ENCODE assay signal across 10 mouse cellular contexts in genomic region chr16:10867904-10868440, GRCm38 (mm10). TPM values are rescaled to one million over a fixed set of nuclear protein-coding genes. Genes with fewer than 3 reads are reported as not detected.
DNase-seq lines count a peak whose midpoint lies in the region; ATAC-seq and TF ChIP-seq lines count a peak whose summit lies in the region.
"Had no signal": no experiment of that assay in that cellular context is flagged by ENCODE, and none has a peak within 500 bp of the region (broad histone marks: within the 10 kb centered on the region; RNA-seq: fewer than 3 reads in every experiment).

No protein-coding gene starts in this region.

- no peaks in the 10 kb centered on the region for H3K27me3 ChIP-seq in hindbrain, embryonic 11.5 days (ENCODE audit: control insufficient read depth, insufficient read depth, low read length)
- no peaks in the 10 kb centered on the region for H3K27me3 ChIP-seq in hindbrain, embryonic 13.5 days
- peaks cover 2% of the 10 kb centered on the region for H3K27me3 ChIP-seq in CH12.LX (replicated peaks)
- H3K27me3 ChIP-seq: embryonic facial prominence, embryonic 15.5 days; limb, embryonic 12.5 days had no signal

- TF ChIP-seq POLR2A in CH12.LX (IDR thresholded peaks at IDR 0.05; ENCODE audit: low read depth, low read length): no peak
- TF ChIP-seq POLR2A in brain, embryonic 14.5 days (IDR thresholded peaks at IDR 0.05; ENCODE audit: borderline replicate concordance, extremely low read depth, insufficient read depth, insufficient read length, poor library complexity, severe bottlenecking): no peak
- no peak for TF ChIP-seq POLR2A in olfactory bulb, adult 2 months (IDR thresholded peaks at IDR 0.05; ENCODE audit: insufficient read depth, low read depth, low read length)

- no peak overlapping the region for H3K9ac ChIP-seq in hindbrain, embryonic 11.5 days (ENCODE audit: low read depth, low read length)
- no peak overlapping the region for H3K9ac ChIP-seq in hindbrain, embryonic 13.5 days
- no peak overlapping the region for H3K9ac ChIP-seq in CH12.LX (ENCODE audit: insufficient read depth, low read depth)
- H3K9ac ChIP-seq: embryonic facial prominence, embryonic 15.5 days; limb, embryonic 12.5 days had no signal

- ATAC-seq in hindbrain, embryonic 11.5 days (ENCODE audit: low FRiP score): no peak
- no peak for ATAC-seq in hindbrain, embryonic 13.5 days (ENCODE audit: low FRiP score)

- no peak overlapping the region for H3K27ac ChIP-seq in hindbrain, embryonic 11.5 days (ENCODE audit: low read depth, low read length)
- no peak overlapping the region for H3K27ac ChIP-seq in hindbrain, embryonic 13.5 days
- no peak overlapping the region for H3K27ac ChIP-seq in CH12.LX (ENCODE audit: insufficient read depth, low read depth)
- H3K27ac ChIP-seq in olfactory bulb, adult 2 months (ENCODE audit: insufficient read depth, low read depth, low read length): no peak overlapping the region
- H3K27ac ChIP-seq: limb, embryonic 12.5 days had no signal

- H3K4me3 ChIP-seq in hindbrain, embryonic 11.5 days (ENCODE audit: low read depth, low read length): no peak overlapping the region
- no peak overlapping the region for H3K4me3 ChIP-seq in hindbrain, embryonic 13.5 days
- no peak overlapping the region for H3K4me3 ChIP-seq in CH12.LX (replicated peaks in 1 of 3; ENCODE audit: low read depth in 2 of 3, low read length in 2 of 3, poor library complexity in 1 of 3)
- H3K4me3 ChIP-seq in olfactory bulb, adult 2 months (ENCODE audit: insufficient read depth, low read depth, low read length): no peak overlapping the region
- H3K4me3 ChIP-seq: embryonic facial prominence, embryonic 15.5 days; limb, embryonic 12.5 days had no signal

- no peak for TF ChIP-seq EP300 in CH12.LX (IDR thresholded peaks at IDR 0.05; ENCODE audit: low read length)

- no peaks in the 10 kb centered on the region for H3K79me2 ChIP-seq in CH12.LX (replicated peaks; ENCODE audit: control insufficient read depth, extremely low read depth, insufficient read depth, poor library complexity, severe bottlenecking)

- no peaks in the 10 kb centered on the region for H3K4me1 ChIP-seq in hindbrain, embryonic 11.5 days (replicated peaks; ENCODE audit: control insufficient read depth, insufficient read depth, low read length)
- H3K4me1 ChIP-seq in hindbrain, embryonic 13.5 days (replicated peaks): peaks cover 4% of the 10 kb centered on the region; the same call in 1 of the 2 replicates
- no peaks in the 10 kb centered on the region for H3K4me1 ChIP-seq in CH12.LX (ENCODE audit: control insufficient read depth in 1 of 2, insufficient read depth in 2 of 2)
- H3K4me1 ChIP-seq in olfactory bulb, adult 2 months (ENCODE audit: control insufficient read depth, insufficient read depth, low read length): no peaks in the 10 kb centered on the region; the same call in 1 of the 2 replicates

- TF ChIP-seq RAD21 in CH12.LX (IDR thresholded peaks at IDR 0.05; ENCODE audit: low read depth, low read length): peak; percentile 92

- dilution Hi-C loops in CH12.LX (cut with MboI; ENCODE audit: extremely low pct_ligation_motif_present, extremely low pct_unique_long_range_greater_than_20kb, low sequenced_read_pairs): no loop called here

- in situ Hi-C loops in CH12.LX (cut with MboI; ENCODE audit: low pct_ligation_motif_present, low pct_unique_long_range_greater_than_20kb, low sequenced_read_pairs): no loop called here

- intact Hi-C loops in left cerebral cortex, postnatal 14 days (cut with DNase I): loop anchor here (1.0 kb wide), 1 partner anchor 298 kb away; no protein-coding TSS in a partner anchor

- H3K36me3 ChIP-seq in hindbrain, embryonic 11.5 days (ENCODE audit: control insufficient read depth, insufficient read depth, low read length): no peaks in the 10 kb centered on the region
- no peaks in the 10 kb centered on the region for H3K36me3 ChIP-seq in hindbrain, embryonic 13.5 days
- H3K36me3 ChIP-seq in CH12.LX (replicated peaks in 1 of 2; ENCODE audit: control insufficient read depth in 1 of 2, insufficient read depth in 1 of 2, low read length in 1 of 2): peaks cover 0 to 6% of the 10 kb centered on the region in 2 experiments
- H3K36me3 ChIP-seq: embryonic facial prominence, embryonic 15.5 days had no signal

- DNase-seq in hindbrain, embryonic 11.5 days (ENCODE audit: low spot score): peak; percentile 79
- DNase-seq in CH12.LX (ENCODE audit: extremely low read depth): peak; percentile 41
- peak; percentile 39 for DNase-seq in brain, embryonic 14.5 days (ENCODE audit: low read depth)
- DNase-seq in frontal cortex, postnatal 36 days (ENCODE audit: low spot score in 2 of 2): peak; percentile 38 to 63
- DNase-seq in left cerebral cortex, postnatal 14 days (ENCODE audit: low spot score in 2 of 2): peak; percentile 42 to 69
- peak; percentile 68 to 75 for DNase-seq in thymus, postnatal 36 days

- peak; percentile 97 to 100 for TF ChIP-seq CTCF in CH12.LX (conservative IDR thresholded peaks at IDR 0.05 in 1 of 2, IDR thresholded peaks at IDR 0.05 in 1 of 2; ENCODE audit: low read depth in 2 of 2, low read length in 2 of 2)
- peak; percentile 96 for TF ChIP-seq CTCF in brain, embryonic 14.5 days (IDR thresholded peaks at IDR 0.05; ENCODE audit: borderline replicate concordance, extremely low read depth, insufficient read depth, insufficient read length)
- peak; percentile 79 for TF ChIP-seq CTCF in olfactory bulb, adult 2 months (IDR thresholded peaks at IDR 0.05; ENCODE audit: insufficient read depth, low read depth, low read length)

- no peaks in the 10 kb centered on the region for H3K9me3 ChIP-seq in hindbrain, embryonic 11.5 days (ENCODE audit: control insufficient read depth, low read length)
- no peaks in the 10 kb centered on the region for H3K9me3 ChIP-seq in hindbrain, embryonic 13.5 days
- no peaks in the 10 kb centered on the region for H3K9me3 ChIP-seq in CH12.LX (replicated peaks; ENCODE audit: low read length)
- H3K9me3 ChIP-seq: embryonic facial prominence, embryonic 15.5 days; limb, embryonic 12.5 days had no signal

- WGBS in hindbrain, embryonic 11.5 days: 41% methylated on average over 11 of the region's 11 CpGs
- 39% methylated on average over 11 of the region's 11 CpGs for WGBS in hindbrain, embryonic 13.5 days
- WGBS in olfactory bulb, adult 2 months: 49% methylated on average over 11 of the region's 11 CpGs

- H3K4me2 ChIP-seq in hindbrain, embryonic 11.5 days (replicated peaks; ENCODE audit: low read depth, low read length): no peak overlapping the region
- no peak overlapping the region for H3K4me2 ChIP-seq in hindbrain, embryonic 13.5 days
- H3K4me2 ChIP-seq in CH12.LX (ENCODE audit: insufficient read depth, low read depth, poor library complexity, severe bottlenecking): no peak overlapping the region
- H3K4me2 ChIP-seq: embryonic facial prominence, embryonic 15.5 days; limb, embryonic 12.5 days had no signal

TF ChIP-seq in CH12.LX, 34 proteins besides CTCF, POLR2A, EP300 and RAD21 (continues in another document):
- TF ChIP-seq USF1 (IDR thresholded peaks at IDR 0.05; ENCODE audit: low read depth, low read length) (no peak), CHD1 (IDR thresholded peaks at IDR 0.05; ENCODE audit: low read depth, low read length) (no peak), BHLHE40 (IDR thresholded peaks at IDR 0.05; ENCODE audit: low read depth, low read length) (no peak), PAX5 (IDR thresholded peaks at IDR 0.05; ENCODE audit: low read length) (no peak), ZC3H11A (IDR thresholded peaks at IDR 0.05; ENCODE audit: low read depth, low read length) (peak; percentile 78), E2F4 (IDR thresholded peaks at IDR 0.05; ENCODE audit: insufficient replicate concordance, low read depth, low read length) (no peak), JUND (conservative IDR thresholded peaks at IDR 0.05; ENCODE audit: low read depth, low read length) (0 out of 2 replicates have a peak, but pooled peaks have one; percentile 33), ZKSCAN1 (IDR thresholded peaks at IDR 0.05; ENCODE audit: borderline replicate concordance, low read depth, low read length) (no peak), SIN3A (IDR thresholded peaks at IDR 0.05; ENCODE audit: low read length) (no peak), MXI1 (IDR thresholded peaks at IDR 0.05; ENCODE audit: low read depth, low read length) (peak; percentile 38; the same call in 1 of the 2 replicates), KAT2A (IDR thresholded peaks at IDR 0.05; ENCODE audit: insufficient replicate concordance, low read length) (0 out of 2 replicates have a peak, but pooled peaks have one; percentile 33), MAZ (IDR thresholded peaks at IDR 0.05; ENCODE audit: low read depth, low read length) (0 out of 2 replicates have a peak, but pooled peaks have one; percentile 55), RCOR1 (conservative IDR thresholded peaks at IDR 0.05; ENCODE audit: low read depth, low read length) (no peak), ZMIZ1 (IDR thresholded peaks at IDR 0.05; ENCODE audit: low read depth, low read length) (no peak), UBTF (IDR thresholded peaks at IDR 0.05; ENCODE audit: low read depth, low read length) (no peak), MAFK (IDR thresholded peaks at IDR 0.05; ENCODE audit: insufficient replicate concordance, low read length) (peak; percentile 38; the same call in 1 of the 2 replicates), MYC (IDR thresholded peaks at IDR 0.05; ENCODE audit: low read depth, low read length) (0 out of 2 replicates have a peak, but pooled peaks have one; percentile 35)

RNA-seq across cellular contexts. Expression of gene Rmi2, which starts 33.1 kb away (rescaled TPM):
- 1.8 and 2.6 TPM in 2 replicates for polyA plus RNA-seq in hindbrain, embryonic 11.5 days (2014; fragmentation: Nextera tagmentation; extraction: Ambion mirVana)
- polyA plus RNA-seq in hindbrain, embryonic 13.5 days (2015; fragmentation: Nextera tagmentation; extraction: Ambion mirVana): 0.39 and 0.54 TPM in 2 replicates
- 6.8 and 7.7 TPM in 2 replicates for total RNA-seq in CH12.LX (2012; rRNA removed)
- 7.5 and 9.3 TPM in 2 replicates for total RNA-seq in CH12.LX (2014; rRNA removed)
- polyA plus RNA-seq in CH12.LX (2012; ENCODE audit: insufficient read length, low read depth): 12.1 and 13.8 TPM in 2 replicates
- 2.3 and 3.0 TPM in 2 replicates for polyA plus RNA-seq in brain, embryonic 14.5 days (2012; rRNA removed)
- under 1 TPM; 0.19 to 0.40 TPM for total RNA-seq in left cerebral cortex, postnatal 14 days (2021)
- not detected in 2 replicates for polyA plus RNA-seq in olfactory bulb, adult 2 months (2012; ENCODE audit: insufficient read depth, insufficient read length, low replicate concordance, missing spikeins)

RNA-seq across cellular contexts. Expression of gene Gm11172, which starts 55.3 kb away (rescaled TPM):
- not detected in 2 replicates for polyA plus RNA-seq in hindbrain, embryonic 11.5 days (2014; fragmentation: Nextera tagmentation; extraction: Ambion mirVana)
- polyA plus RNA-seq in hindbrain, embryonic 13.5 days (2015; fragmentation: Nextera tagmentation; extraction: Ambion mirVana): not detected in 2 replicates
- total RNA-seq in CH12.LX (2012; rRNA removed) (not detected in 2 replicates), CH12.LX (2014; rRNA removed) (not detected in 2 replicates)
- not detected in 2 replicates for polyA plus RNA-seq in CH12.LX (2012; ENCODE audit: insufficient read length, low read depth)
- not detected in 2 replicates for polyA plus RNA-seq in brain, embryonic 14.5 days (2012; rRNA removed)
- not detected for total RNA-seq in left cerebral cortex, postnatal 14 days (2021)
- polyA plus RNA-seq in olfactory bulb, adult 2 months (2012; ENCODE audit: insufficient read depth, insufficient read length, low replicate concordance, missing spikeins): not detected in 2 replicates
- polyA plus RNA-seq: embryonic facial prominence, embryonic 15.5 days; limb, embryonic 12.5 days had no signal
